Mouse (Mus musculus) mouse embryonic stem cell (cell line): ENCODE results near the gene Vmn2r77.
"Not testable (repeated sequence)": the region's sequence is repeated elsewhere in the genome, so short reads cannot be mapped to it uniquely, and the experiment has no call there.

Source experiments
- in situ Hi-C, 2 experiments: fragments of 300-500 bp; cut with MboI; formaldehyde crosslinking; loops; 1 replicate in 1 of 2; 3 replicates in 1 of 2; pipeline ENCODE4 v1.14.3; 2019 to 2020; ENCODE audit warnings: low sequenced_read_pairs in 2 of 2, low pct_unique_long_range_greater_than_20kb in 1 of 2, mixed read lengths in 1 of 2; ENCODE audit not compliant: unreplicated experiment in 1 of 2

Gene Vmn2r77

DNA sequence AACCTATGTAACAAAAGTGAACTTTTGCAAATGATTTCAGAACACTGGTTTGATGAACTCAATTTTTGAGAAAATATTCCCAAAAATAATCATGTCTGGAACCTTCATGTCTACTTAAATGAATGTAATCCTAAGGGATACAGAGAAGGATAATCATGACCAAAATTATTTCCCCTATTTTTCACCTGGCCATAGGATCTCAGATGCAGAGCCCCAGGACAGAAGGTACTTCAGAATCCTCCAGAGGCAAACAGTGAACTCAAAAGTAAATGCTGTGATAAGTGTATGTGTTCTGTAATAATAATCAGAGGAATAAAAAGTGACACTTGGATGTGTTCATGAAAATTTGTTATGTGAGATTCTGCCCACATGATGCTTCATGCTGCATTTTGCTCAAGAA lies at the start of gene Vmn2r77:
TSS of gene Vmn2r77 (plus strand) at position 301 of the 400 bp plus-strand sequence.
- in situ Hi-C loops: no loop called here

DNA sequence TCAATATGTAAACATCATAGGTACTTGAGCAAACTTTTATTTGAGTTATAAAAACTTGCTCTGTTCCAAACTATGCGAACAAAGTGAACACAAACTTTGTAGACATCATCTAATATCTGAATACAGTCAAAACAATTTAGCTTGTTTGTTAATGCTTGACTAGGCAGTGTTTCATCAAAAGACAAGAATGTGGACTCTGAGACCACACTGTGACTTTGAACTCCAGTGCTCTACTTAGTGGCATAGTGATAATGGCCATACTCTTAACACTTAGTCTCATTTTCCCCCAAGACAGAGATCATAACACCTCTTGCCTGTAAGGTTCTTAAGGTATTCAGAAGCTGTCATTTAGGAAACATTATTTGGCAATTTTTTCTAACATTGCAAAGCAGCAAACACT lies 34.1 kb upstream of the Vmn2r77 start:
- in situ Hi-C loops: no loop called here

- in situ Hi-C loops: no loop called here
Measured at GRCm38 (mm10) chr7:86764628-86765027, 30.2 kb upstream of the Vmn2r77 start.

DNA sequence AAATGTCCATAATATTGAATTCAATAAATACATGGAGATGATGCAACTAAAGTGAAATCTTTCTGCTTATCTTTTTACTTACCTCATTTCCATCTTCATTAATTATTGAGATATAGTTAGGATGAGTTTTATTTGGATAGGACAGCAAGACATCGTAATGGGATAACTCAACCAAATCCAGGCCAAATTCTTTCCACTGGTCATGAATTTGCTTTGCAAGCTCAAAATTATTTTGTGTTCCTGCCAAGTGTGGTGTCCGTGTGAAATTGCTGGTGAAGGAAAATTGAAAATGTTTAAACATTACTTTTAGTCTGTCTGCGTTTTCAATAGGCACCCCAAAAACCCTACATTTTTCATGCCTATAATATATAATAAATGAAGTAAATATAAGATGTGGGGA lies 23.2 kb upstream of the Vmn2r77 start:
- in situ Hi-C loops: no loop called here

DNA sequence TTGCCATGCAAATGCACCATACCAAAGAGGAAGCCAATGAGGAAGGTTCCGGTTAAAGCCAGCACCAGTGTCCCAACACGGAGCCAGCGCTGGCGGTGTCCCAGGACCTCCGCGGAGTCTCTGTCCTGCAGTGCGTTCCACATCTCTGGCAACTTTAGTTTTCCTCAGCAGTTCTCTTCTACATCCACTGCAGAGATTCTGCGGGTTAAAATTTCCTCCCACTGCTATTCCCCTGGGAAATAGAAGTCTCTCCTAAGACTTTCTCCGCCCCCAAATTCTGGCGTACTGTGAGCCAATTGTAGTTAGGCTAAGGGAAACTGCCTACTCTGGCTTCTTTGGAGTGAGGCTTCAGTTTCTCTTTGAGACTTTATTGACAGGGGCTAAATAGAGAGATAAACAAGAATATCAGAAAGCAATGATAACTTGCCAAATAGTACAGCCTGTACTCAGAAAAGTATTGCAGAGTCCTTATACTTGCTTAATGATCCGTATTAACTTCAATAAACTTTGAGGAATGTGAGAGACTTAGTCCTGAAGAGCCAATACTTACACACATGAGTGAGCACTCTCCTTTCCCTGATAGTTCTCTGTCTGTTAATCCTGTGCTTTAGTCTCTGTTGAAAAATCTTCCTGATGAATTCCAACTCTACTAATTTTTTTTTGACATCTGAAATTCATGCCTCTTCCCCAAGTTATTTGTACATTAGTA lies 19.1 kb upstream of the Vmn2r77 start, which contains the start of gene Folh1:
TSS of gene Folh1 (minus strand) at position 327 of the 709 bp plus-strand sequence.
- in situ Hi-C loops: no loop called here

DNA sequence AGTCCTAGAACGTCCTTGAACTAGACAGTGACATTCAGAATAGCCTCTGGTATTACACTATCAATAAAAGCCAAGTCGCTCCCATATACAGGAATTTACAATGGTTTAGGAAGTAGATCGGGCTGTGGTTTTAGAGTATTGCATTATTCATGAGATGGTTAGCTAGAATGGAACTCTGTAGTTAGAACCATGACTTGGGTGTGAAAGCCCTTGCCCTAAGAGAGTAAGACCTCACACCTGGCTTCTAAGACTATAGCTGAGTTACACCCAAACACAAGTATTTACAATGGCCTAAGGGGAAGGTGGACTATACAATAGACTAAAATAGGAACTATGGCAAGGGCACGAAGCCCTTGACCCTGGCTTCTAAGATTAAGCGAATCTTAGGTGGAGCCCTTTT lies 20.4 kb downstream of the Vmn2r77 start:
- in situ Hi-C loops: not testable (repeated sequence)

DNA sequence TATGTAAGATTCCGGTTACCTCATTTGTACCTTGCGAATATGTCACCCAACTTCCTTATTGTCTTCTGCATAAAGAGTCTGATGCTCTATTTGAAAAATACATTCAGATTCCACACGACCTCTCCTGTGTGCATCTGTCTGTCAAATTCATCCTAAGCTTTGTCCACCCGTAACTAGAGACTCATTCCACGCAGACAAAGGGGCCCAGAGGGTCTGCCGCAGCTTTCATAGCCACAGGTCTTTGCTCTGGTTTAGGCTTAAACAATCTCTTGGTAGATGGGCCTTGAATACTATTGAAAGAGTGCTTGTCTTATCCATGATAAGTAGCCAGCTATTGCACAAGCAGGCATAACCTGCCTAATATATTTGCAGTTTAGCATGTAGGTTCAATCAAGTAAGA lies 20.9 kb downstream of the Vmn2r77 start:
- in situ Hi-C loops: not testable (repeated sequence)

GRCm38 (mm10) chr7:86816466-86816865 lies 21.6 kb downstream of the Vmn2r77 start:
- in situ Hi-C loops: no loop called here
